ENCODE assay signal across 12 mouse cellular contexts in the genomic region with DNA sequence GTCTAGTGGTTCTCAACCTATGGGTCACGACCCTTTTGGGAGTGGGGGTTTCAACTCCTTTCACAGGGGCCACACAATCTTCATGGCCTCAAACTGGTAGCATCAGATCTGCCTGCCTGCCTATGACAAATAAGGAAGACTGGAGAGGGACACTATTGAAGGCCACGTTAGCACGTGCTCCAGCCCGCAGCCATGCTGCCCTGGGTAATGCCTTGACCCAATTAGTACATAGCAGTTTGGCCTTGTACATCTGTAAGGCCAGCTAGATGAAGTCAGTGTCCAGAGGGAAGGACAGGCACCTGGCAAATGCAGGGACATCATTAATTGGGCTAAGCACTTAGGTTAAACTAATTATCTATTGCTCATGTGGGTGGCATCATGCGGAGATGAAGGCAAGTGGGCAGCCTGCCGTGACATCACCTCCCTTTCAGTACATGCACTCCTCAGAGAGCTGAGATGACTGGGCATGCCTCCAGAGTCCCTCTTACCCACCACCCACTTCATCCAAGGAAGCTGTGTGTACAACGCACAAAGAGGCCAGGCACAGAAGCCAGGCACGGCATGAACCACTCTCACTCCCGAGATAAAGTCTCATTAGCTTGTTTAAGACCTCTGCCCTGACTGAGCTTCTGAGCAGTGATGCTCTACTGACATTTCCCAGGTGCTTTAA.
A peak's percentile ranks its signal among the peaks of the same experiment; 100 is the strongest.
DNase-seq lines count a peak whose midpoint lies in the region; ATAC-seq and TF ChIP-seq lines count a peak whose summit lies in the region.
"Had no signal": no experiment of that assay in that cellular context is flagged by ENCODE, and none has a peak within 500 bp of the region (broad histone marks: within the 10 kb centered on the region; RNA-seq: fewer than 3 reads in every experiment).

No protein-coding gene starts in this region.

- H3K9me3 ChIP-seq in forebrain, embryonic 14.5 days (replicated peaks; ENCODE audit: control insufficient read depth, low read length) = no peaks in the 10 kb centered on the region
- H3K9me3 ChIP-seq in forebrain, embryonic 11.5 days (ENCODE audit: control insufficient read depth, low read length) = no peaks in the 10 kb centered on the region
- H3K9me3 ChIP-seq in kidney, embryonic 14.5 days (ENCODE audit: control insufficient read depth, low read length) = no peaks in the 10 kb centered on the region
- no peaks in the 10 kb centered on the region for H3K9me3 ChIP-seq in midbrain, postnatal 0 days (ENCODE audit: low read length)
- H3K9me3 ChIP-seq in midbrain, embryonic 13.5 days = no peaks in the 10 kb centered on the region
- H3K9me3 ChIP-seq in liver, embryonic 15.5 days (replicated peaks) = no peaks in the 10 kb centered on the region
- H3K9me3 ChIP-seq: intestine, embryonic 15.5 days had no signal

- no peak overlapping the region for H3K4me2 ChIP-seq in forebrain, embryonic 14.5 days (ENCODE audit: low read length)
- no peak overlapping the region for H3K4me2 ChIP-seq in forebrain, embryonic 11.5 days (ENCODE audit: low read depth, low read length, severe bottlenecking)
- no peak overlapping the region for H3K4me2 ChIP-seq in kidney, embryonic 14.5 days (replicated peaks; ENCODE audit: low read depth, low read length)
- no peak overlapping the region for H3K4me2 ChIP-seq in midbrain, postnatal 0 days (ENCODE audit: low read depth, low read length, poor library complexity, severe bottlenecking)
- H3K4me2 ChIP-seq in midbrain, embryonic 13.5 days (replicated peaks) = no peak overlapping the region
- no peak overlapping the region for H3K4me2 ChIP-seq in liver, embryonic 15.5 days
- H3K4me2 ChIP-seq: intestine, embryonic 15.5 days had no signal

- peaks cover 9% of the 10 kb centered on the region for H3K4me1 ChIP-seq in forebrain, embryonic 14.5 days (ENCODE audit: control insufficient read depth, insufficient read depth, low read length)
- H3K4me1 ChIP-seq in forebrain, embryonic 11.5 days (replicated peaks; ENCODE audit: control insufficient read depth, insufficient read depth, low read length) = no peaks in the 10 kb centered on the region
- H3K4me1 ChIP-seq in kidney, embryonic 14.5 days (ENCODE audit: control insufficient read depth, insufficient read depth, low read length) = no peaks in the 10 kb centered on the region
- H3K4me1 ChIP-seq in midbrain, postnatal 0 days (ENCODE audit: insufficient read depth, low read length) = peaks cover 3% of the 10 kb centered on the region; the same call in 1 of the 2 replicates
- H3K4me1 ChIP-seq in midbrain, embryonic 13.5 days (replicated peaks) = peaks cover 19% of the 10 kb centered on the region
- H3K4me1 ChIP-seq in liver, embryonic 15.5 days (replicated peaks) = peaks cover 66% of the 10 kb centered on the region
- H3K4me1 ChIP-seq in lung, adult 2 months (ENCODE audit: control insufficient read depth, insufficient read depth, low read length) = no peaks in the 10 kb centered on the region
- H3K4me1 ChIP-seq: intestine, embryonic 15.5 days had no signal

- DNase-seq in forebrain, embryonic 14.5 days (ENCODE audit: low spot score) = peak; percentile 68
- no peak for DNase-seq in forebrain, embryonic 11.5 days (ENCODE audit: low spot score)
- no peak for DNase-seq in kidney, adult 9 months
- peak; percentile 26 for DNase-seq in midbrain, postnatal 0 days (ENCODE audit: low spot score)
- no peak for DNase-seq in lung, adult 2 months
- DNase-seq: cerebellum, adult 11 months had no signal

- H3K4me3 ChIP-seq in forebrain, embryonic 14.5 days (ENCODE audit: low read depth, low read length) = no peak overlapping the region
- no peak overlapping the region for H3K4me3 ChIP-seq in forebrain, embryonic 11.5 days (ENCODE audit: low read depth, low read length)
- H3K4me3 ChIP-seq in kidney, embryonic 14.5 days (ENCODE audit: low read length) = no peak overlapping the region
- H3K4me3 ChIP-seq in midbrain, postnatal 0 days (ENCODE audit: low read depth, low read length) = no peak overlapping the region
- no peak overlapping the region for H3K4me3 ChIP-seq in midbrain, embryonic 13.5 days (replicated peaks)
- H3K4me3 ChIP-seq in liver, embryonic 15.5 days (replicated peaks) = no peak overlapping the region
- no peak overlapping the region for H3K4me3 ChIP-seq in lung, adult 2 months (replicated peaks; ENCODE audit: extremely low read depth, low read depth, low read length)
- H3K4me3 ChIP-seq: erythroblast, embryonic 14.5 days; intestine, embryonic 15.5 days had no signal

- no peak for TF ChIP-seq POLR2A in lung, adult 2 months (IDR thresholded peaks at IDR 0.05; ENCODE audit: borderline replicate concordance, extremely low read depth, low read depth, low read length)

- no peak for TF ChIP-seq CTCF in midbrain, postnatal 0 days (IDR thresholded peaks at IDR 0.05)
- TF ChIP-seq CTCF in lung, adult 2 months (IDR thresholded peaks at IDR 0.05; ENCODE audit: insufficient read depth, low read length) = no peak

- no peak; the same call in 1 of the 2 replicates for ATAC-seq in forebrain, embryonic 14.5 days
- ATAC-seq in forebrain, embryonic 11.5 days (replicated peaks; ENCODE audit: low FRiP score) = no peak
- peak; percentile 64 for ATAC-seq in kidney, embryonic 14.5 days (ENCODE audit: low FRiP score, low TSS enrichment)
- no peak for ATAC-seq in midbrain, postnatal 0 days (ENCODE audit: low FRiP score)
- no peak for ATAC-seq in midbrain, embryonic 13.5 days
- ATAC-seq in liver, embryonic 15.5 days (ENCODE audit: insufficient read depth) = no peak
- ATAC-seq: CD4-positive, CD25-positive, alpha-beta regulatory T cell, adult 4 months; intestine, embryonic 15.5 days had no signal

- no peaks in the 10 kb centered on the region for H3K36me3 ChIP-seq in forebrain, embryonic 14.5 days (ENCODE audit: control insufficient read depth, insufficient read depth, low read length)
- H3K36me3 ChIP-seq in forebrain, embryonic 11.5 days (ENCODE audit: control insufficient read depth, insufficient read depth, low read length) = no peaks in the 10 kb centered on the region
- H3K36me3 ChIP-seq in kidney, embryonic 14.5 days (ENCODE audit: control insufficient read depth, insufficient read depth, low read length) = no peaks in the 10 kb centered on the region
- no peaks in the 10 kb centered on the region for H3K36me3 ChIP-seq in midbrain, postnatal 0 days (ENCODE audit: insufficient read depth, low read length)
- no peaks in the 10 kb centered on the region for H3K36me3 ChIP-seq in midbrain, embryonic 13.5 days
- no peaks in the 10 kb centered on the region for H3K36me3 ChIP-seq in liver, embryonic 15.5 days (replicated peaks)
- H3K36me3 ChIP-seq: intestine, embryonic 15.5 days had no signal

- H3K27ac ChIP-seq in forebrain, embryonic 14.5 days (ENCODE audit: low read depth, low read length) = no peak overlapping the region
- H3K27ac ChIP-seq in forebrain, embryonic 11.5 days (ENCODE audit: low read depth, low read length) = no peak overlapping the region
- H3K27ac ChIP-seq in kidney, embryonic 14.5 days (ENCODE audit: low read depth, low read length) = no peak overlapping the region
- no peak overlapping the region for H3K27ac ChIP-seq in midbrain, postnatal 0 days (ENCODE audit: low read depth, low read length)
- H3K27ac ChIP-seq in midbrain, embryonic 13.5 days = no peak overlapping the region
- H3K27ac ChIP-seq in liver, embryonic 15.5 days (replicated peaks) = peak overlapping the region; percentile 29; the same call in 1 of the 2 replicates
- H3K27ac ChIP-seq: intestine, embryonic 15.5 days had no signal

- H3K27me3 ChIP-seq in forebrain, embryonic 14.5 days (replicated peaks; ENCODE audit: control insufficient read depth, insufficient read depth, low read length) = no peaks in the 10 kb centered on the region
- no peaks in the 10 kb centered on the region for H3K27me3 ChIP-seq in forebrain, embryonic 11.5 days (ENCODE audit: control insufficient read depth, insufficient read depth, low read length)
- no peaks in the 10 kb centered on the region for H3K27me3 ChIP-seq in kidney, embryonic 14.5 days (ENCODE audit: control insufficient read depth, insufficient read depth, low read length)
- no peaks in the 10 kb centered on the region for H3K27me3 ChIP-seq in midbrain, postnatal 0 days (ENCODE audit: insufficient read depth, low read length)
- H3K27me3 ChIP-seq in midbrain, embryonic 13.5 days = no peaks in the 10 kb centered on the region
- no peaks in the 10 kb centered on the region for H3K27me3 ChIP-seq in liver, embryonic 15.5 days
- H3K27me3 ChIP-seq: intestine, embryonic 15.5 days had no signal

- WGBS in forebrain, embryonic 14.5 days = 36% methylated on average over 9 of the region's 9 CpGs
- 41% methylated on average over 9 of the region's 9 CpGs for WGBS in forebrain, embryonic 11.5 days
- 53% methylated on average over 9 of the region's 9 CpGs for WGBS in kidney, embryonic 14.5 days
- 44% methylated on average over 9 of the region's 9 CpGs for WGBS in midbrain, postnatal 0 days
- WGBS in midbrain, embryonic 13.5 days = 42% methylated on average over 9 of the region's 9 CpGs
- 58% methylated on average over 9 of the region's 9 CpGs for WGBS in liver, embryonic 15.5 days (ENCODE audit: insufficient replicate concordance)
- 54% methylated on average over 9 of the region's 9 CpGs for WGBS in lung, adult 2 months

- H3K9ac ChIP-seq in forebrain, embryonic 14.5 days (ENCODE audit: low read length) = no peak overlapping the region; the same call in 1 of the 2 replicates
- H3K9ac ChIP-seq in forebrain, embryonic 11.5 days (ENCODE audit: low read length) = no peak overlapping the region
- H3K9ac ChIP-seq in kidney, embryonic 14.5 days (ENCODE audit: low read depth, low read length) = no peak overlapping the region
- H3K9ac ChIP-seq in midbrain, postnatal 0 days (replicated peaks; ENCODE audit: low read length, poor library complexity, severe bottlenecking) = no peak overlapping the region
- no peak overlapping the region for H3K9ac ChIP-seq in midbrain, embryonic 13.5 days (replicated peaks)
- H3K9ac ChIP-seq in liver, embryonic 15.5 days = no peak overlapping the region
- H3K9ac ChIP-seq: intestine, embryonic 15.5 days had no signal

Comparison
In these comparisons a context has a peak if more than half of its experiments do, and no peak if none do; other contexts are left out.
1. DNase-seq: peak in forebrain, embryonic 14.5 days (single experiment) and midbrain, postnatal 0 days (single experiment); none in forebrain, embryonic 11.5 days (single experiment), kidney, adult 9 months (single experiment) and lung, adult 2 months (single experiment).